Mouse (Mus musculus) liver, embryonic 15.5 days (tissue): Measurements from ENCODE around the gene Tmem178. TPM values are rescaled to one million over a fixed set of nuclear protein-coding genes. Genes with fewer than 3 reads are reported as not detected.
A peak's percentile ranks its signal among the peaks of the same experiment; 100 is the strongest.

ENCODE experiments used
- ATAC-seq: fragments of 200-750 bp; cut with Nextera tagmentation; 2 replicates; pipeline ENCODE4 v1.8.0; 2017; ENCODE audit warnings: moderate number of reproducible peaks, mild to moderate bottlenecking, moderate library complexity; ENCODE audit not compliant: insufficient read depth
- H3K27ac ChIP-seq: fragments of 300-500 bp; sonication (generic); replicated peaks from 2 replicates; pipeline ENCODE4 v1.5.1; 2015; ENCODE audit warnings: mild to moderate bottlenecking, inconsistent platforms
- H3K27me3 ChIP-seq: fragments of 300-500 bp; sonication (generic); 2 replicates; pipeline ENCODE4 v1.6.1; 2015; ENCODE audit warnings: mild to moderate bottlenecking, inconsistent platforms
- H3K36me3 ChIP-seq: fragments of 300-500 bp; sonication (generic); replicated peaks from 2 replicates; pipeline ENCODE4 v1.6.1; 2015; ENCODE audit warnings: moderate library complexity, mild to moderate bottlenecking, inconsistent platforms
- H3K4me1 ChIP-seq: fragments of 300-500 bp; sonication (generic); replicated peaks from 2 replicates; pipeline ENCODE4 v1.6.1; 2015; ENCODE audit warnings: inconsistent platforms
- H3K4me2 ChIP-seq: fragments of 300-500 bp; sonication (generic); 2 replicates; pipeline ENCODE4 v1.6.1; 2015; ENCODE audit warnings: moderate library complexity, mild to moderate bottlenecking, inconsistent platforms
- H3K4me3 ChIP-seq: fragments of 300-500 bp; sonication (generic); replicated peaks from 2 replicates; pipeline ENCODE4 v1.5.1; 2015; ENCODE audit warnings: mild to moderate bottlenecking, inconsistent platforms
- H3K9ac ChIP-seq: fragments of 300-500 bp; sonication (generic); 2 replicates; pipeline ENCODE4 v1.6.1; 2015; ENCODE audit warnings: moderate library complexity, mild to moderate bottlenecking, inconsistent platforms
- H3K9me3 ChIP-seq: fragments of 300-500 bp; sonication (generic); replicated peaks from 2 replicates; pipeline ENCODE4 v1.6.1; 2016; ENCODE audit warnings: inconsistent platforms
- WGBS: fragments of 180-500 bp; shearing (Covaris S2); methylation state at CpG from one replicate; pipeline ENCODE4 v1.1.7; 2015; ENCODE audit warnings: mixed read lengths; ENCODE audit not compliant: insufficient replicate concordance; 5-methylcytosine and 5-hydroxymethylcytosine counted together
- polyA plus RNA-seq: library from polyadenylated mRNA; unstranded; fragments of >200 nt; fragmentation: Nextera tagmentation; extraction: Ambion mirVana; gene quantifications from 2 replicates; pipeline ENCODE4 v1.2.1, GENCODE M21; 2015

Gene Tmem178
- polyA plus RNA-seq, 1 experiment from 2014 or later: 0.23 TPM

DNA sequence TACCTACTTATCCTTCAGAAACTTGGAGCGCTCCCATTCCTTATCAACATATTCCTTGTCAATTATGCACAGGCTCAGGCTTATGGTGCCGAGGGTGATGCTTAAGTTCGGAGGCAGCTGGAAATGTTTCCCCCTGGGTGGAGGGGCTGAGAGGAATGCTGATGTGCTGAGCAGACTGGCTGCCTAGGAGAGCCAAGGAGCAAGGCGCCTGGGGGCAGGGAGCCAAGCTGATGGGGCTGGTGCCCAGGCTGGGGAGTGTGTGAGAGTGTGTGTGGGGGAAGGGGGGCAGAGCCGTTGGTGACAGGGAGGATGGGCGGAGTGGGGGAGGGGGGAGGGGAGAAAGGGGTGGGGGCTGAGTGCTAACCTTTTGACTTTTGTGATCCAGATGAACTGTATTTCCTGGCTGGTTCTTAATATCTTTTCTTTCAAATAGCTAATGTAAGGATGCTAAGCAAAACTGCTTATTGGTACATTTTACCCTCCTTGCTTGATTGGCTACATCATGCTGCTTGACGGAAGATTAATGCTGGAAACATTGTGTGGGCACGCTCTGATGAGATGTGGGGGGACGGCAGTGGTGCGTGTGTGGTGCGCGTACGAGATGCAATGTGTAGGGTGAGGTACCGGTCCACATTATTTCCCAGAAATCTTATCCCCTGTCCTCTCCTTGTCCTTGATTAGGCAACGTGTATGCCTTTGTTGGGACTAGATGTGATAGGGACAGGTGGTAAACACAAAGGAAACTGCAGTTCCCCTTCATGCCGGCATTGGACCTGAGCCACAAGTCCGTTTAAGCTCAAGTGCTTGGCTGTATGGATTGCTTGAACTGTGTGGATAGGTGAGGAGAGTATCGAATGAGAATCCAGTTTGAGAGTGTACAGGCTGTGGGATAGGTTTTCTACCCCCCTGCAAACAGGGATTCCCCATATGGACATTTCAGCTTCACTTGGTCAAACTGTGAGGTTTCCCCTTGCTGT lies 25.5 kb downstream of the Tmem178 start:
- Histone ChIP-seq H3K27ac (no peak overlapping the region), H3K9me3 (no peaks in the 10 kb centered on the region), H3K27me3 (no peaks in the 10 kb centered on the region), H3K4me3 (no peak overlapping the region), H3K4me1 (no peaks in the 10 kb centered on the region), H3K36me3 (no peaks in the 10 kb centered on the region), H3K9ac (no peak overlapping the region), H3K4me2 (no peak overlapping the region)
- WGBS: 60% methylated on average over 18 of the region's 18 CpGs
- ATAC-seq: no peak

DNA sequence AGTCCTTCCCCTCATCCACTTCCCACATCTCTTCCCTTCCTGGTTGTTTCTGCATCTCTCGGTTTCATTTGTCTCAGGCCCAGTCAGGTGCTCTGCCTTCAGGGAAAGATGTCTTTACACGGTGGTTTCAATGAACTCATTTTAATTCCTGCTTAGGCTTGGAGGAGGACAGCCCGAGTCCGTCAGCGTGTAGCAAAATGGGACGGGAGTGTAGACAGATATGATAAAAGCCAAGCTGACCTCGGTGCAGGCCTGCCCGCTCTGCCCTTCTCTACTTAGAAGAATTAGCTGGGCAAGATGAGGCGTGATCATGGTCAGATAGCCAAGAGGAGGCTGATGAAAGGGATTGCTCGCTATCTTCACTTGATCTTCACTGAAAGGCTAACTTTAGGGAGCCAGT lies 26.3 kb downstream of the Tmem178 start:
- no peak overlapping the region for H3K9ac ChIP-seq
- no peaks in the 10 kb centered on the region for H3K9me3 ChIP-seq
- no peak overlapping the region for H3K4me2 ChIP-seq
- H3K27me3 ChIP-seq: no peaks in the 10 kb centered on the region
- 55% methylated on average over 10 of the region's 10 CpGs for WGBS
- H3K36me3 ChIP-seq: no peaks in the 10 kb centered on the region
- H3K4me3 ChIP-seq: no peak overlapping the region
- ATAC-seq: no peak
- H3K27ac ChIP-seq: no peak overlapping the region
- no peaks in the 10 kb centered on the region for H3K4me1 ChIP-seq

- Histone ChIP-seq H3K4me1 (no peaks in the 10 kb centered on the region), H3K9ac (no peak overlapping the region), H3K27me3 (no peaks in the 10 kb centered on the region), H3K27ac (no peak overlapping the region), H3K4me2 (no peak overlapping the region), H3K36me3 (no peaks in the 10 kb centered on the region), H3K4me3 (no peak overlapping the region), H3K9me3 (no peaks in the 10 kb centered on the region)
- WGBS: 63% methylated on average over 7 of the region's 7 CpGs
- no peak for ATAC-seq
Measured at GRCm38 (mm10) chr17:80972891-80973290, 28.5 kb downstream of the Tmem178 start.

- Histone ChIP-seq H3K9ac (no peak overlapping the region), H3K27me3 (no peaks in the 10 kb centered on the region), H3K4me1 (no peaks in the 10 kb centered on the region), H3K4me2 (0 out of 2 replicates have a peak overlapping the region, but pooled peaks have one; percentile 11), H3K9me3 (no peaks in the 10 kb centered on the region), H3K36me3 (no peaks in the 10 kb centered on the region), H3K27ac (no peak overlapping the region), H3K4me3 (no peak overlapping the region)
- WGBS: 58% methylated on average over 5 of the region's 5 CpGs
- no peak for ATAC-seq
Measured at GRCm38 (mm10) chr17:80977245-80977644, 32.8 kb downstream of the Tmem178 start.

- Histone ChIP-seq H3K4me3 (no peak overlapping the region), H3K27ac (no peak overlapping the region), H3K9ac (no peak overlapping the region), H3K27me3 (no peaks in the 10 kb centered on the region), H3K4me1 (no peaks in the 10 kb centered on the region), H3K9me3 (no peaks in the 10 kb centered on the region), H3K36me3 (no peaks in the 10 kb centered on the region), H3K4me2 (no peak overlapping the region)
- no peak for ATAC-seq
- 77% methylated on average over 10 of the region's 10 CpGs for WGBS
Measured at GRCm38 (mm10) chr17:80980096-80980495, 35.7 kb downstream of the Tmem178 start.

DNA sequence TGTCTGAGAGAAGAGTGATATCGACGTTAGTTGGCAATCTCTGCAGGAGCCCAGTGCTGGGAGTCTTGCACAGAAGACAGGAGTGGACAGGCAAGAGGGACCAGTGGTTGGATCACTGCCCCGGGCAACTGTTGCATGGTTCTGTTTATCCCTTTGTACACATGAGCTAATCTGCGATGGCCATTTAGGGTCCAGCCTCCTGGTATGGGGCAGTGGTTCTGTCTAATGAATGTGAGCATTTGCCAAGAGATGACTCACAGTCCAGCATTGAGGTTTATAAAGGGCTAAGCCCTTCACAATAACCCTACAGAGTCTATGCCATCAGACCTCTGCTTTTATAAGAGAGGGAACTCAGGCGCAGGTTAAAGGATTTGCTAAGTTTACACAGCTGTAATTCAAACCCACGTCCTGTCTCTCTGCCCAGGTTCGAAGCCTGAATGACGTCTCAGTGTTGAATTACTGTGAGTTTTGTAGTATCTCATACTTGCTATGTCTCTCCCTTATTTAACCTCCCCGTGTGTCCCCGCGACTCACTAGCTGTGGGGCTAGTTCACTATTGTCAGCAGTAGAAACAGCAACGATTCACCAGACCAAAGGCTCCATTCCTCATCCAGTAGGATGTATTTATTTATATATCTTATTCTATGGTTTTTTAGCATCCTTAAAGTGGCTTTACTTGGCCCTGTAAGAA lies 37.4 kb downstream of the Tmem178 start:
- H3K36me3 ChIP-seq: no peaks in the 10 kb centered on the region
- H3K9me3 ChIP-seq: no peaks in the 10 kb centered on the region
- H3K4me3 ChIP-seq: no peak overlapping the region
- H3K4me1 ChIP-seq: no peaks in the 10 kb centered on the region
- no peaks in the 10 kb centered on the region for H3K27me3 ChIP-seq
- H3K27ac ChIP-seq: no peak overlapping the region
- ATAC-seq: no peak
- H3K4me2 ChIP-seq: no peak overlapping the region
- 63% methylated on average over 12 of the region's 12 CpGs for WGBS
- H3K9ac ChIP-seq: no peak overlapping the region

DNA sequence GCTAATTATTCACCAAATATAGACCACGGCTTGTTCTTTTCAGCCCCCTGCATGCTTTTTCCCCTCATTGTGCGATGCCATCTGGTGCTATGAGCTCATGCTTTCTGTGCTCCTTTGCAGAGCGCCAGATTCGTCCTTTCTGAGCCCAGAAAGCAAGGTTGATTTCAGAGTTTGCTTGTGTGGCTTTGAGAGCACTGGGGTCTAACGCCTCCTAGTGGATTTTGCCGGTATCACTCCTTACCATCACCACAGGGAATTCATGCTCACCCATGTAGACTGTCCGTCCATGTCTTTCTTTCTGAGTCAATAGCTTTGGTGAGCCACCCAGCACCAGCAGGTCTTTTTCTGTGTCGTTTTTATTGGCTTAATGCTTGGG lies 38.0 kb downstream of the Tmem178 start:
- no peak overlapping the region for H3K4me3 ChIP-seq
- no peak overlapping the region for H3K9ac ChIP-seq
- H3K4me1 ChIP-seq: no peaks in the 10 kb centered on the region
- WGBS: 11% methylated on average over 8 of the region's 8 CpGs
- H3K9me3 ChIP-seq: no peaks in the 10 kb centered on the region
- H3K27ac ChIP-seq: no peak overlapping the region
- no peak overlapping the region for H3K4me2 ChIP-seq
- no peak for ATAC-seq
- no peaks in the 10 kb centered on the region for H3K27me3 ChIP-seq
- no peaks in the 10 kb centered on the region for H3K36me3 ChIP-seq

DNA sequence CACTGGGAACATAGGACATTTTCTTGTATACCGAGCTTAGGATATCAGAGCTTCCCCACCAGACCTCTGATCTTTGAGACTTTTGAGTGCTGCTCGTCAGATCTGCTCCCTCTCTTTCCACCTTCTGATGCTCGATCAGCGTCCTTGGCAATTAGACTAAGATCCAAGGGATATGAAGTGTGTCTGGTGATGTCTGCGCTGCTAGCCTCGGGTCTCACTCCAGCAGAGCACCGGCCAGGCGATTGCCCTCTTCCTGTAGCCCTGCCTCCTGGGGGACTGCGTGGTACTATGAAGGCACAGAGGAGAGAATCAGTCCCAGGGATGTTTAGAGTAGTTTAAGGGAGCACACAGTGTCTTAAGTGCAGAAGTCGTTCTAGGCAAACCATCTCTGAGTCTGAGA lies 38.5 kb downstream of the Tmem178 start:
- no peaks in the 10 kb centered on the region for H3K9me3 ChIP-seq
- H3K4me1 ChIP-seq: no peaks in the 10 kb centered on the region
- no peak overlapping the region for H3K4me2 ChIP-seq
- WGBS: 64% methylated on average over 10 of the region's 10 CpGs
- H3K4me3 ChIP-seq: no peak overlapping the region
- no peaks in the 10 kb centered on the region for H3K36me3 ChIP-seq
- no peak overlapping the region for H3K27ac ChIP-seq
- no peaks in the 10 kb centered on the region for H3K27me3 ChIP-seq
- ATAC-seq: no peak
- no peak overlapping the region for H3K9ac ChIP-seq

DNA sequence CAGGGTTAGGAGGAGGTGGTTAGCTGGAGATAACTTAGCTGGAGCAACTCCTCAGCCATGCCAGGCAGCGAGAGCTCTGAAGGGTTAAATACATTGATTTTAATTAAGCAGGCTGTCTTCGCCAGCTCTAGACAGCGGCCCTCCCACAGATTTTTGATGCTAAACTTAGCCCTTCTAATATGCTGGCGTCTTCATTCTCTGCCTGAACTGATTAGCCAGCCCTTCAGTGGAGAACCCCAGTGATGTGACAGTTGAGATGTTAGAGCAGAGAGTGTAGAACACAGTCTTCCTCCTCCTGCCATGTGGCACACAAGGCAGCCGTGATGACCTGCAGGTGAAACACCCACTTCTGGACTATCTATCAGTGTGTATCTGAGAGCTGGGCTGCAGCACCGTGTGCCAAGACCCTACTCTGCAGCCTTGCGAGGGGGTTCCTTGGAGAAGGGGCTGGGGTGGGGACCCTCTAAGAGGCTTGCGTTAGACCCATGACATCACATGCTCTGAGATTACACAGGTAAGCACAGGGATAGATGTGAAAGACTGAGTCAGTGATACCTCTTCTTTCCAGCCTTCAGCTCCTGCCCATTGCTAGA lies 47.2 kb downstream of the Tmem178 start:
- 62% methylated on average over 8 of the region's 8 CpGs for WGBS
- Histone ChIP-seq H3K9ac (no peak overlapping the region), H3K27ac (no peak overlapping the region), H3K4me3 (no peak overlapping the region), H3K9me3 (no peaks in the 10 kb centered on the region), H3K27me3 (no peaks in the 10 kb centered on the region), H3K4me1 (no peaks in the 10 kb centered on the region), H3K36me3 (no peaks in the 10 kb centered on the region), H3K4me2 (no peak overlapping the region)
- ATAC-seq: no peak

DNA sequence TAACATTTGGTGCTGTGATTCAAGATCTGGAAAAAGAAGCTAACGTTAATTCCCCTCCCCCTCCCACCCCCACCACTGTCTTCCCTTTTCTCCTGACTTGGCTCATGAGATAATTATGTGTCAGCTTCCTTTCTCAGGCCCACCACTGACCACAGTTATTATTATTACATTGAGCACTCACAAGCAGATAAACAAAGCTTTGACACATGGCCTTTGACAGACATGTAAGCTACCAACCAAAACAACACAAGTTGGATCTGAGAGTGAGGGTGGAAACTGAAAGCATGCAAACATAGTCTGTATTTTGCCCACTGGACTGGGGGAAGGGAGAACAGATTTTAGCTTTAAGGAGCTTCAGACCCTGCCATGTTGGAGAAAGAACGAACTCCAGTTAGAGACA lies 52.8 kb downstream of the Tmem178 start:
- ATAC-seq: no peak
- WGBS: 32% methylated on average over 2 of the region's 2 CpGs
- no peak overlapping the region for H3K9ac ChIP-seq
- no peak overlapping the region for H3K4me3 ChIP-seq
- H3K27ac ChIP-seq: no peak overlapping the region
- H3K4me2 ChIP-seq: no peak overlapping the region
- H3K9me3 ChIP-seq: no peaks in the 10 kb centered on the region
- no peaks in the 10 kb centered on the region for H3K4me1 ChIP-seq
- H3K36me3 ChIP-seq: no peaks in the 10 kb centered on the region
- no peaks in the 10 kb centered on the region for H3K27me3 ChIP-seq

DNA sequence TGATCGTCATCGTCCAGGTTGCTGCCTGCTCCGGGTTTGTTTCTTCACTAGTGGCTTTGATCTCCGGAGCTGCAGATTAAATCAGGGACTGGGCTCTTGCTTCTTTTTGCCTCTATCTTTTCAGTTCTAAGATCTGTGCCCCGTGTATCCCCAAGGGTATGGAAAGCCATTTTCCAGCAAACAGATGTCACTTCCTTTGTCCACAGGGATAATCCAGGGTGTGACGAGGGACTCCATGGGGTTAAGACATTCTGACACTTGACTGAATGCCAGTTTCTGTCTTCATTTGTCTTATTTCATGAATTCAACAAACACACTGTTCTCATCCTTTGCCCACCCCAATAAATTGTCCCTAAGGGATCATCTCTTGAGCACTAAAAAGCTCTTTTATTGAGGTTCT lies 54.5 kb downstream of the Tmem178 start:
- 63% methylated on average over 6 of the region's 6 CpGs for WGBS

More for the DNA sequence above, 54.5 kb downstream of the Tmem178 start:
- Histone ChIP-seq H3K27me3 (no peaks in the 10 kb centered on the region), H3K9ac (no peak overlapping the region), H3K9me3 (no peaks in the 10 kb centered on the region), H3K4me1 (no peaks in the 10 kb centered on the region), H3K4me2 (no peak overlapping the region), H3K4me3 (no peak overlapping the region), H3K27ac (no peak overlapping the region), H3K36me3 (no peaks in the 10 kb centered on the region)
- ATAC-seq: no peak
